Mouse (Mus musculus) lung, embryonic 16.5 days (tissue): ENCODE data around the gene Glb1l. TPM values are rescaled to one million over a fixed set of nuclear protein-coding genes. Genes with fewer than 3 reads are reported as not detected.

Experiments
- ATAC-seq: fragments of 200-750 bp; cut with Nextera tagmentation; 2 replicates; pipeline ENCODE4 v1.8.0; 2017; ENCODE audit warnings: low read depth, mild to moderate bottlenecking, moderate library complexity
- H3K27ac ChIP-seq: fragments of 300-500 bp; sonication (generic); 2 replicates; pipeline ENCODE4 v1.5.1; 2014; ENCODE audit warnings: mild to moderate bottlenecking, control low read depth, low read length
- H3K27me3 ChIP-seq: fragments of 300-500 bp; sonication (generic); 2 replicates; pipeline ENCODE4 v1.6.1; 2014; ENCODE audit warnings: low read depth, low read length, mixed read lengths; ENCODE audit not compliant: control insufficient read depth, insufficient read depth
- H3K36me3 ChIP-seq: fragments of 300-500 bp; sonication (generic); 2 replicates; pipeline ENCODE4 v1.6.1; 2014; ENCODE audit warnings: low read length; ENCODE audit not compliant: control insufficient read depth, insufficient read depth
- H3K4me1 ChIP-seq: fragments of 300-500 bp; sonication (generic); replicated peaks from 2 replicates; pipeline ENCODE4 v1.6.1; 2014; ENCODE audit warnings: low read length, mixed read lengths; ENCODE audit not compliant: control insufficient read depth, insufficient read depth
- H3K4me2 ChIP-seq: fragments of 300-500 bp; sonication (generic); 2 replicates; pipeline ENCODE4 v1.6.1; 2014; ENCODE audit warnings: low read depth, low read length, control low read depth
- H3K4me3 ChIP-seq: fragments of 300-500 bp; sonication (generic); 2 replicates; pipeline ENCODE4 v1.5.1; 2014; ENCODE audit warnings: mild to moderate bottlenecking, low read length, control low read depth
- H3K9ac ChIP-seq: fragments of 300-500 bp; sonication (generic); 2 replicates; pipeline ENCODE4 v1.6.1; 2014; ENCODE audit warnings: low read length, control low read depth
- H3K9me3 ChIP-seq: fragments of 300-500 bp; sonication (generic); 2 replicates; pipeline ENCODE4 v1.6.1; 2016; ENCODE audit warnings: low read length; ENCODE audit not compliant: control insufficient read depth
- WGBS: fragments of 180-500 bp; shearing (Covaris S2); extraction: QIAGEN DNeasy Blood & Tissue Kit; methylation state at CpG from one replicate; pipeline ENCODE4 v1.1.7; 2014; 5-methylcytosine and 5-hydroxymethylcytosine counted together
- polyA plus RNA-seq: library from polyadenylated mRNA; unstranded; fragments of >200 nt; fragmentation: Nextera tagmentation; extraction: Ambion mirVana; gene quantifications from 2 replicates; pipeline ENCODE4 v1.2.1, GENCODE M21; 2015

Gene Glb1l
- polyA plus RNA-seq, 1 experiment from 2014 or later, result 19.6 TPM

DNA sequence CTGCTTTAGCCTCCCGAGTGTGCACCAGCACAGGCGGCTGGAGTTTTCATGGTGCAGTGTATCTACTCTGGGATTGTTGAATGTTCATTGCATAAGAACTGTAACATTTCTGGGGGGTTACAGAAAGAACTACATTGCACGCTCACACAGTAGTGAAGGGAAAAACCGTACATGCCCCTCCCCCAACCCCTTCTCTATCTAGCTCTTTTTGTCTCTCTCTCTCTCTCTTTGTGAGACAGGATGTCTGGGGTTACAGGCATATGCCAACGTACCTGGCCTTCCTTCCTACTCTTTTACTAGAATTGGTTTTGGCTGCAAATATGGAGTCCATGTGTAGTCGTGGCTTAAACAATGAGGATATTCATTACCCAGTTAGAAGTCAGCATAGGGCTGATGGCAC, 12.3 kb upstream of the Glb1l start:
- Histone ChIP-seq H3K36me3 (no peaks in the 10 kb centered on the region), H3K9ac (no peak overlapping the region), H3K27me3 (peaks cover 25% of the 10 kb centered on the region), H3K9me3 (no peaks in the 10 kb centered on the region), H3K4me2 (no peak overlapping the region), H3K4me3 (no peak overlapping the region), H3K4me1 (peaks cover 9% of the 10 kb centered on the region), H3K27ac (no peak overlapping the region)
- no peak for ATAC-seq
- 67% methylated on average over 6 of the region's 6 CpGs for WGBS

DNA sequence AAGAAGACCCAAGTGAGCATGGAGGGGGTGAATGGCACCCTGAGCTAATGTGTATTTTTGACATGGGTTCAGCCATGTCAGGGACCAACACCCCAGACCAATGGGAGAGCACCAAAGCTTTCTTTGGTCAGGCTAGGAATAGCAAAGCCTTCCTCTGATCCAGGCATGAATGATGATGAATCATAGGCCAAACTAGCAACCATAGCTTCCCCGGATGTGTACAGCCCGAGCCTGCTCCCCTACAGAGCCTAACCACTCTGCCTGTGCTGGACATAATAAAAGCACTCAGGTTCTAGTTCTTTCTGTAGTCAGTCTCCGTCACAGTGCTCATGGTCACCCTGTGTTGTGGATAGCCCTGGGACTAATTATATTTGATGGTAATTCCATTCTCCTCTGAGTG, 10.9 kb upstream of the Glb1l start:
- H3K36me3 ChIP-seq, result no peaks in the 10 kb centered on the region
- no peak overlapping the region for H3K4me2 ChIP-seq
- peaks cover 29% of the 10 kb centered on the region for H3K27me3 ChIP-seq
- 69% methylated on average over 3 of the region's 3 CpGs for WGBS
- peaks cover 9% of the 10 kb centered on the region for H3K4me1 ChIP-seq
- no peak for ATAC-seq
- no peak overlapping the region for H3K9ac ChIP-seq
- H3K9me3 ChIP-seq, result no peaks in the 10 kb centered on the region
- no peak overlapping the region for H3K27ac ChIP-seq
- no peak overlapping the region for H3K4me3 ChIP-seq

DNA sequence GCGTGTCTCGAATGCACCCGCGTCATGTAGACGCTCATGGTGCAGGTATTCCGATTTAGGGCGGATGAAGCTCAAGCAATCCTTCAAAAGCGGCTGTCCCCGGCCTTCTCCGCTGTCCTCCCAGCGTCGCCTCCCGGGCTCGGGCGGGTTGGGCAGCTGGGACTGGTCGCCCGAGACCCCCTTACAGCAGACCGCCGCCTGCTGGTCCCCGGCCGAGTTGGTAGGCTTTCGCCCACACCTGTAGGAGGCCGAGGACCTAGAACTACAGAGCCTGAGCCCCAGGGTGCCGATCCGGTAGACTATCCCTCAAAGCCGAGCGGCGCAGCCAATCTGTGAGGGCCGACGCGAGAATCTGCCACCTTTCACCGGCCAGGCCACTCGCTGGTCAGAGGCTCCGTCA, 8.9 kb upstream of the Glb1l start, which contains the start of gene Tuba4a:
Gene Tuba4a, minus strand, starts transcription at position 335 of the 400 bp plus-strand sequence.
- under 1% methylated on average over 34 of the region's 34 CpGs for WGBS
- peaks cover 3% of the 10 kb centered on the region for H3K36me3 ChIP-seq
- peak within 1 kb of the TSS; percentile 72 for H3K9ac ChIP-seq
- no peaks in the 10 kb centered on the region for H3K9me3 ChIP-seq
- peak within 1 kb of the TSS; percentile 52 for H3K27ac ChIP-seq
- ATAC-seq, result peak; percentile 59
- peaks cover 29% of the 10 kb centered on the region for H3K27me3 ChIP-seq
- H3K4me3 ChIP-seq, result peak within 1 kb of the TSS; percentile 54
- peaks cover 9% of the 10 kb centered on the region for H3K4me1 ChIP-seq
- peak within 1 kb of the TSS; percentile 97 for H3K4me2 ChIP-seq

DNA sequence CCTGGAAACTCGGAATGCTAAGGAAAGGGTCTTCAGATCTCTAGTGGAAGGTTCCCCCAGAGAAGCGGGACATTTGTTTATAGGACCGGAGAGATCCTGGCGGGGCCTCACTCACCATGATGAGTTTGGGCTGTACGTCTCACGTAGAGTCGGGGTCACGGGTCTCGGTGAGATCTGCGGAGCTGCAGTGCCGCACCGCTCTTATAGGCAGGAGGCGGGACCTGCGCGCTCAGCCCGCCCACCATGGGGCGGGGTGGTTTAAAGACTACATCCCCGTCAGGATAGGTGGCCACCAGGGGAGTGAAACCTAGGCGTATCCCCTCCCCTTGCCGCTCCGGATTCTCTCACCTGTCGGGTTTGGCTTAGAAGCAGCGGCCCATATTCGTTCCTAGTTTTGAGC, 8.5 kb upstream of the Glb1l start:
- Histone ChIP-seq H3K4me1 (peaks cover 12% of the 10 kb centered on the region), H3K4me3 (peak overlapping the region; percentile 54), H3K36me3 (peaks cover 4% of the 10 kb centered on the region), H3K27ac (no peak overlapping the region), H3K27me3 (peaks cover 29% of the 10 kb centered on the region), H3K9me3 (no peaks in the 10 kb centered on the region), H3K9ac (peak overlapping the region; percentile 72), H3K4me2 (peak overlapping the region; percentile 97)
- WGBS, result 0% methylated on average over 24 of the region's 24 CpGs
- peak; percentile 94 for ATAC-seq

DNA sequence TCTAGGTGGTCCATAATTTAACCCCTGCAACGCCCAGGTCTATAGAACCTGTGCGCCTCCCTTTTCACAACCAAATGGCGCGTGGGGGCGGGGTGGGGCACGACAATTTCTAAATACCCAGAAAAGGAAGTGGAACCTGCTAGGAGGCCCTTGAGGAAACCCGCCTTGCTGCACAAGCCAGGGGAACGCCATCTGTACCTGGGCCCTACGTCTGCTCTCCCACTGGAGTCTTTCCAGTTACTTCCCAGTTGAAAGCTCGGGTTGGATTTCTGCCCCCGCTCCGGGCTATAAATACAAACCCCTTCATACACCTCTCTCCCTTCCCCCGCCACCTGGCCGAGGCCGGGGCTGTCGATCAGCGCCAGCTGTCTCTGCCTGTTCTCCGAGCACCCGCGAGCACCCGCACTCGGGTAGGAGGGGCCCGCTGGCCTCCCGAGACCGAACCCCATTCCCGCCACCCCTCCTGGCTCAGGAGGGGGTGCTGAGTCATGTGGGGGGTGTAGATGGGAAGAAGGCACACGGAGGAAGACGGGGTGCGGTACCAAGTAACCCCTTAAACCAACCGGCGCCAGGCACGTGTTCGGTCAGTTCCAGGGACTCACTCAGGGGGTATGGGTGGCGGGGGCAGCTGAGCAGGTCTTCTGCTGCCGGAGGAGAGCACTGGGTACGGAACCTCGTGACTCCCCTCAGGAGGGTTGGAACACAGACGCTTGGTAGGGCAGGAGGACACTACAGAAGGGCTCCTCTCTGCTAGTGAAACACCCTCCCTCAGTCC, 7.8 kb upstream of the Glb1l start:
- Histone ChIP-seq H3K9me3 (no peaks in the 10 kb centered on the region), H3K27ac (peak overlapping the region; percentile 52), H3K4me2 (peak overlapping the region; percentile 97), H3K36me3 (peaks cover 7% of the 10 kb centered on the region), H3K4me3 (peak overlapping the region; percentile 54), H3K4me1 (peaks cover 12% of the 10 kb centered on the region), H3K27me3 (peaks cover 29% of the 10 kb centered on the region), H3K9ac (peak overlapping the region; percentile 63)
- ATAC-seq, result peak; percentile 63
- whole genome bisulfite sequencing, result under 1% methylated on average over 38 of the region's 38 CpGs

DNA sequence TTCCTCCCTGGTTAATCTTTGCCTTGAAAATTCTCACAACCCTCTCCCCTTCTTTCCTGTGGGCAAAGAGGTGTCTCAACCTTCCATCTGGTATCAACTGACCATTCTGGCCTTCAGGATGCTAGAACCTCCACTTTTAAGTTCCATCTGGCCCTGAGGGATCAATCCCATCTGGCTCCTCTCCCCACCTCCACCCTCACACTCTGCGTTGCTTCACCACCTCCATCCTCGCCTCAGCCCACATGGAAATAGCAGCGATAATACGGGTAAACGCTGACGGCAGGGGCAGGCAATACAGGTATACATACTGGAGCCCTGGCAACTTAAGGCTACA, 7.2 kb upstream of the Glb1l start:
- Histone ChIP-seq H3K27ac (no peak overlapping the region; the same call in 1 of the 2 replicates), H3K27me3 (peaks cover 29% of the 10 kb centered on the region)
- WGBS, result 3% methylated on average over 6 of the region's 6 CpGs

DNA sequence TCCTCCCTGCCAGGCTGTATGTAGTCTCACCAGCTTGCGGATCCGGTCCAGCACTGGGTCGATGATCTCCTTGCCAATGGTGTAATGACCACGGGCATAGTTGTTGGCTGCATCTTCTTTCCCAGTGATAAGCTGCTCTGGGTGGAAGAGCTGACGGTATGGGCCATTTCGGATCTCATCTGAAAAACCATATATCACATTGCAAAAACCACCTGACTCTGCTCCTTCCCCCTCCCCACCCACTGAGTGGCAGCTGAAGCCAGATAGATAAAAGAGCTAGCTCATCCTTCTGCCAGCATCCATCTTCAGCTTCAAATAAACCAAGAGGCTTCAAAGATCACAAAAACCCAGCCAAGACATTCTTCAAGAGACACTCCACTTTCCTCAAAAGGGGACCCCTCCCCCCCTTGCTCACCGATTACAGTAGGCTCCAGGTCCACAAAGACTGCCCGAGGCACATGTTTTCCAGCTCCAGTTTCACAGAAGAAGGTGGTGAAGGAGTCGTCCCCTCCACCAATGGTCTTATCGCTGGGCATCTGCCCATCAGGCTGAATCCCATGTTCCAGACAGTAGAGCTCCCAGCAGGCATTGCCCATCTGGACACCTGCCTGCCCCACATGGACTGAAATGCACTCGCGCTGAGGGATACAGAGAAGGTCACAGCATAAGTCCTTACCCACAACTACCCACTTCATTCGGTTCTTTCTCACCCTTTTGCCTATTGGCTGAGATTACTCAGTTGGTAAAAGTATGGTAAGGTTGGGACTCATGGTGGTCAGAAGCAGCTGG, 6.4 kb upstream of the Glb1l start:
- H3K9me3 ChIP-seq, result no peaks in the 10 kb centered on the region
- H3K27ac ChIP-seq, result no peak overlapping the region
- no peak overlapping the region for H3K9ac ChIP-seq
- H3K4me1 ChIP-seq, result peaks cover 13% of the 10 kb centered on the region
- H3K27me3 ChIP-seq, result peaks cover 29% of the 10 kb centered on the region
- H3K36me3 ChIP-seq, result peaks cover 13% of the 10 kb centered on the region
- no peak for ATAC-seq
- no peak overlapping the region for H3K4me2 ChIP-seq
- no peak overlapping the region for H3K4me3 ChIP-seq
- 69% methylated on average over 13 of the region's 13 CpGs for WGBS

More for the DNA sequence above, 7.2 kb upstream of the Glb1l start:
- Histone ChIP-seq H3K9me3 (no peaks in the 10 kb centered on the region), H3K9ac (peak overlapping the region; percentile 63; the same call in 1 of the 2 replicates), H3K4me3 (peak overlapping the region; percentile 54), H3K36me3 (peaks cover 10% of the 10 kb centered on the region), H3K4me2 (peak overlapping the region; percentile 97), H3K4me1 (peaks cover 12% of the 10 kb centered on the region)
- no peak for ATAC-seq

DNA sequence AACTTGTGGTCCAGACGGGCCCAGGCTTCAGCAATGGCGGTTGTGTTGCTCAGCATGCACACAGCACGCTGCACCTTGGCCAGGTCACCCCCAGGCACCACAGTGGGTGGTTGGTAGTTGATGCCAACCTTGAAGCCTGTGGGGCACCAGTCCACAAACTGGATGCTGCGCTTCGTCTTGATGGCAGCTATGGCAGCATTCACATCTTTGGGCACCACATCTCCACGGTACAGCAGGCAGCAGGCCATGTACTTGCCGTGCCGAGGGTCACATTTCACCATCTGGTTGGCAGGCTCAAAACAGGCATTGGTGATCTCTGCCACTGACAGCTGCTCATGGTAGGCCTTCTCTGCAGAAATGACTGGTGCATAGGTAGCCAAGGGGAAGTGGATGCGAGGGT, 5.2 kb upstream of the Glb1l start:
- WGBS, result 91% methylated on average over 9 of the region's 9 CpGs

DNA sequence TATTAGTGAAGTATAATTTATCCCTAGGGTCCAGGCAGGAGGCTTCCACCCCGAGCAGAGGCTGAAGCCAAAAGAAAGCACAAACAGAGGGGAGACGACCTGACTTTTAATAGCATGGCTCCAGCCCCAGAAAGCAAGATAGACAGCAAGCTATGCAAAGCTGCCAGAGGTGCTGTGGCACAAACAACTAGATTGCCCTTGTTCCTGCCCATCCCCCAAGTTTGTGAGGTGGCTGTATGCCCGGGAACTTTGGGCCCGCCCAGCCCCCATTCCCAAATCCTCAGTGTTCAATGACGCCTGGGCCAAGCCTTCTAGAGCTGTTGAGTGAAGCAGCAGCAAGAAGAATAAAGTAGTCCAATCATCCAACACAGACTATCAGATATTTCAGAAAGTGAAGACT, 4.3 kb upstream of the Glb1l start:
- no peak for ATAC-seq
- Histone ChIP-seq H3K4me1 (peaks cover 25% of the 10 kb centered on the region), H3K9ac (no peak overlapping the region)

More for the DNA sequence above, 5.2 kb upstream of the Glb1l start:
- peaks cover 13% of the 10 kb centered on the region for H3K36me3 ChIP-seq
- H3K27me3 ChIP-seq, result peaks cover 29% of the 10 kb centered on the region
- no peak overlapping the region for H3K9ac ChIP-seq
- no peak overlapping the region for H3K4me3 ChIP-seq
- no peak for ATAC-seq
- H3K4me2 ChIP-seq, result no peak overlapping the region
- H3K9me3 ChIP-seq, result no peaks in the 10 kb centered on the region
- H3K27ac ChIP-seq, result no peak overlapping the region
- H3K4me1 ChIP-seq, result peaks cover 21% of the 10 kb centered on the region

More for the DNA sequence above, 4.3 kb upstream of the Glb1l start:
- H3K4me3 ChIP-seq, result no peak overlapping the region
- peaks cover 13% of the 10 kb centered on the region for H3K36me3 ChIP-seq
- peak overlapping the region; percentile 70; the same call in 1 of the 2 replicates for H3K27ac ChIP-seq
- H3K9me3 ChIP-seq, result no peaks in the 10 kb centered on the region
- peaks cover 22% of the 10 kb centered on the region for H3K27me3 ChIP-seq
- H3K4me2 ChIP-seq, result no peak overlapping the region
- WGBS, result 51% methylated on average over 5 of the region's 5 CpGs
